Mouse (Mus musculus): ENCODE measurements around the gene Wfs1. TPM values are rescaled to one million over a fixed set of nuclear protein-coding genes. Genes with fewer than 3 reads are reported as not detected.
A peak's percentile ranks its signal among the peaks of the same experiment; 100 is the strongest.

The Wfs1 gene
- polyA plus RNA-seq, 1 experiment from 2014 or later: 20.1 TPM

- Histone ChIP-seq H3K27ac (replicated peaks in 1 of 2; ENCODE audit: control insufficient read depth in 1 of 2, insufficient read depth in 1 of 2, low read depth in 2 of 2, low read length in 2 of 2) (no peak overlapping the region), H3K4me1 (ENCODE audit: control insufficient read depth in 2 of 2, insufficient read depth in 2 of 2, low read length in 2 of 2) (peaks cover 4 to 5% of the 10 kb centered on the region in 2 experiments), H3K9ac (ENCODE audit: low read length) (no peak overlapping the region), H3K4me2 (ENCODE audit: low read length) (no peak overlapping the region), H3K9me3 (ENCODE audit: control insufficient read depth, low read length) (no peaks in the 10 kb centered on the region), H3K4me3 (ENCODE audit: control insufficient read depth in 1 of 2, insufficient read depth in 1 of 2, low read depth in 1 of 2, low read length in 2 of 2) (no peak overlapping the region), H3K27me3 (ENCODE audit: control insufficient read depth, insufficient read depth, low read length) (no peaks in the 10 kb centered on the region), H3K36me3 (ENCODE audit: control insufficient read depth, insufficient read depth, low read length) (no peaks in the 10 kb centered on the region)
- ATAC-seq (ENCODE audit: insufficient number of reproducible peaks, insufficient read depth, low FRiP score, low read depth): no peak
- WGBS: 65% methylated on average over 3 of the region's 3 CpGs
These were observed 59.6 kb downstream of the Wfs1 start for GRCm38 (mm10) chr5:36929376-36929775.

DNA sequence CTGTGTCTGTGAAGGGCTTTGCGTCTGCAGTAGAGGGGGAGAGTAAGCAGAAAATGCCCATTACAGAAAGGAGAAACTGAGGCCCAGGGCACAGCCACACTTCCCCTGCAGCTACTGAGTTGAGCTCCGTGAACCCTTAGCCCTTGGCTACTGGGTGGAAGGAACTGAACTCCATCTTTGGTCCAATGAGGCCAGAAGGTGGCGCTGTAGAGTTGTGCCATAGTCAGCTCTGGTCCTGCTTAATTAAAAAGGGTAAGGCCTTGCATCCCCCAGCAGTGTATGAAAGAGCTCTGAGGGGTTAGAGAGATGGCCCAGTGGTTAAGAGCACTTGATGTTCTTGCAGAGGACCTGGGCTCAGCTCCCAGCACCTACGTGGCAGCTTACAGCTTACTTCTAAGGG, 60.3 kb downstream of the Wfs1 start:
- ATAC-seq (ENCODE audit: insufficient number of reproducible peaks, insufficient read depth, low FRiP score, low read depth): no peak
- WGBS: 53% methylated on average over 4 of the region's 4 CpGs
- H3K4me1 ChIP-seq (ENCODE audit: control insufficient read depth in 2 of 2, insufficient read depth in 2 of 2, low read length in 2 of 2): peaks cover 10% of the 10 kb centered on the region in 2 experiments
- H3K9me3 ChIP-seq (ENCODE audit: control insufficient read depth, low read length): no peaks in the 10 kb centered on the region
- no peaks in the 10 kb centered on the region for H3K36me3 ChIP-seq (ENCODE audit: control insufficient read depth, insufficient read depth, low read length)
- H3K4me2 ChIP-seq (ENCODE audit: low read length): no peak overlapping the region
- no peak overlapping the region for H3K4me3 ChIP-seq (ENCODE audit: control insufficient read depth in 1 of 2, insufficient read depth in 1 of 2, low read depth in 1 of 2, low read length in 2 of 2)
- H3K27me3 ChIP-seq (ENCODE audit: control insufficient read depth, insufficient read depth, low read length): no peaks in the 10 kb centered on the region
- no peak overlapping the region for H3K27ac ChIP-seq (replicated peaks in 1 of 2; ENCODE audit: control insufficient read depth in 1 of 2, insufficient read depth in 1 of 2, low read depth in 2 of 2, low read length in 2 of 2)
- H3K9ac ChIP-seq (ENCODE audit: low read length): no peak overlapping the region

DNA sequence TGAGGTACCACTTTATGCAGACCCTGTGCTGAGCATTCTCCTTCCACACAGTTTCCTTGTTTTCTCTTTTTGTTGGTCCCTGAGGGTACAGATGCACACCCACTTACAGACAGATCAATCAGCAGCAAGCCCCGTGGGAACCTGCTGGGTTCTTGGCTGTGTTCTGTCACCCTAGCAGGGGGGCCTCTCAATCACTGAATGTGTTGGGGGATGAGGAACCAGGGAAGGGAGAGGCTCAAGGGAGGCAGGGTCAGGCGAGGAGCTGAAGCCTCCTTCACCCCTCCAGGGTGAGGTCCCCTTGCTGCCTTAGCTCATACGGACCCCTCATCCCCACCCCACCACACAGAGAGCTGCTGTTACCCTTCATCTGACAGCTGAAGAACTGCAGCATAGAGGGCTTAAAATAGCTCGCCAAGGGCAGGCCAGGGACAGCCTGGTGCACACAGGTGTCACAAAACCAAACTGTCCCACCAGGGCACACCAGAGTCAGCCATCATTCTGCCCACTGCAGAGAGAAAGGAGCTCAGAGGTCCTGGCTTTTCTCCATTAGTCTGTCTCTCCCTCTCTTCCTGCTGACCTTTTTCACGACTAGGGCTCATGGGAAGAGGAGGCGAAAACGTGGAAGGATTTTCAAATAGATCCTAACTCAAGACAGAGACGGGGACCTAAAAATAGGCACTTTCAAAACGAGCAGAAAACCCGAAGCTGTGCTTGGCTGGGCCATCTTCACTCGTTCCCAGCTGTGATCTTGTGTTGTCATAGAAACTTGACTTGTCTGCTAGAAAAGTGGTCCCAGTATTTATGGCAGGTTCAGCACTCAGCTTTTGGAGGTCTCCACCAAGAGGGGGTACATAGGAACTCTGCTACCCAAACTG, 64.9 kb downstream of the Wfs1 start:
- 21% methylated on average over 11 of the region's 11 CpGs for WGBS
- Histone ChIP-seq H3K36me3 (ENCODE audit: control insufficient read depth, insufficient read depth, low read length) (no peaks in the 10 kb centered on the region), H3K9ac (ENCODE audit: low read length) (no peak overlapping the region), H3K4me1 (ENCODE audit: control insufficient read depth in 2 of 2, insufficient read depth in 2 of 2, low read length in 2 of 2) (peaks cover 17 to 20% of the 10 kb centered on the region in 2 experiments), H3K4me3 (ENCODE audit: control insufficient read depth in 1 of 2, insufficient read depth in 1 of 2, low read depth in 1 of 2, low read length in 2 of 2) (no peak overlapping the region), H3K27me3 (ENCODE audit: control insufficient read depth, insufficient read depth, low read length) (no peaks in the 10 kb centered on the region), H3K27ac (replicated peaks in 1 of 2; ENCODE audit: control insufficient read depth in 1 of 2, insufficient read depth in 1 of 2, low read depth in 2 of 2, low read length in 2 of 2) (peak overlapping the region; percentile 56 to 66), H3K4me2 (ENCODE audit: low read length) (peak overlapping the region; percentile 30), H3K9me3 (ENCODE audit: control insufficient read depth, low read length) (no peaks in the 10 kb centered on the region)
- ATAC-seq (ENCODE audit: insufficient number of reproducible peaks, insufficient read depth, low FRiP score, low read depth): peak; percentile 63

- no peak overlapping the region for H3K4me3 ChIP-seq (ENCODE audit: control insufficient read depth in 1 of 2, insufficient read depth in 1 of 2, low read depth in 1 of 2, low read length in 2 of 2)
- no peaks in the 10 kb centered on the region for H3K9me3 ChIP-seq (ENCODE audit: control insufficient read depth, low read length)
- no peaks in the 10 kb centered on the region for H3K36me3 ChIP-seq (ENCODE audit: control insufficient read depth, insufficient read depth, low read length)
- no peak overlapping the region for H3K9ac ChIP-seq (ENCODE audit: low read length)
- 50% methylated on average over 10 of the region's 10 CpGs for WGBS
- ATAC-seq (ENCODE audit: insufficient number of reproducible peaks, insufficient read depth, low FRiP score, low read depth): no peak
- H3K27ac ChIP-seq (replicated peaks in 1 of 2; ENCODE audit: control insufficient read depth in 1 of 2, insufficient read depth in 1 of 2, low read depth in 2 of 2, low read length in 2 of 2): no peak overlapping the region
- H3K4me1 ChIP-seq (ENCODE audit: control insufficient read depth in 2 of 2, insufficient read depth in 2 of 2, low read length in 2 of 2): peaks cover 19 to 20% of the 10 kb centered on the region in 2 experiments
- H3K4me2 ChIP-seq (ENCODE audit: low read length): no peak overlapping the region
- no peaks in the 10 kb centered on the region for H3K27me3 ChIP-seq (ENCODE audit: control insufficient read depth, insufficient read depth, low read length)
These were observed 66.2 kb downstream of the Wfs1 start for GRCm38 (mm10) chr5:36922811-36923210.

DNA sequence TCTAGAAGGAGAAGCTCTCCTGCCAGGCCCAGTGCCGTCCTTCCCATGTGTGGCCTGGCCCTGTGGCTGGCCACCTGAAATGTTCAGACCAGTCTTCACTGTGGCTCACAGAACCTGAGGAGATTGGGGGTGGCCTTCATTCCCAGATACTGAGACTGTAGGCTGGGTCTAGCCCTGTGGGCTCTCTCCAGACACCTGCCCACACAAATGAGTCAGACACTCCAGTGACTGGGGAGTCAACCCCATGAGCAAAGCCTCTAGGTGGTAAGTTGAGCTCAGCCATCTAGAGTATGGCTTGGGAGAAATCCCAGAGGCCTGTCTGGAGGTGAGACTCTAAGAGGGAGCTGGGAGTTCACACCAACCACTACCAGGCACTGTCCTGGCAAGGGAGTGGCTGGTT, 67.1 kb downstream of the Wfs1 start:
- Histone ChIP-seq H3K4me3 (ENCODE audit: control insufficient read depth in 1 of 2, insufficient read depth in 1 of 2, low read depth in 1 of 2, low read length in 2 of 2) (no peak overlapping the region), H3K9me3 (ENCODE audit: control insufficient read depth, low read length) (no peaks in the 10 kb centered on the region), H3K4me2 (ENCODE audit: low read length) (no peak overlapping the region), H3K36me3 (ENCODE audit: control insufficient read depth, insufficient read depth, low read length) (no peaks in the 10 kb centered on the region), H3K27me3 (ENCODE audit: control insufficient read depth, insufficient read depth, low read length) (no peaks in the 10 kb centered on the region), H3K9ac (ENCODE audit: low read length) (no peak overlapping the region), H3K4me1 (ENCODE audit: control insufficient read depth in 2 of 2, insufficient read depth in 2 of 2, low read length in 2 of 2) (peaks cover 19 to 20% of the 10 kb centered on the region in 2 experiments), H3K27ac (replicated peaks in 1 of 2; ENCODE audit: control insufficient read depth in 1 of 2, insufficient read depth in 1 of 2, low read depth in 2 of 2, low read length in 2 of 2) (no peak overlapping the region)
- no peak for ATAC-seq (ENCODE audit: insufficient number of reproducible peaks, insufficient read depth, low FRiP score, low read depth)
- WGBS: 89% methylated on average over 1 of the region's 1 CpGs

- WGBS: 39% methylated on average over 1 of the region's 1 CpGs
- Histone ChIP-seq H3K4me3 (ENCODE audit: control insufficient read depth in 1 of 2, insufficient read depth in 1 of 2, low read depth in 1 of 2, low read length in 2 of 2) (no peak overlapping the region), H3K9ac (ENCODE audit: low read length) (no peak overlapping the region), H3K27me3 (ENCODE audit: control insufficient read depth, insufficient read depth, low read length) (no peaks in the 10 kb centered on the region), H3K36me3 (ENCODE audit: control insufficient read depth, insufficient read depth, low read length) (no peaks in the 10 kb centered on the region), H3K4me1 (ENCODE audit: control insufficient read depth in 2 of 2, insufficient read depth in 2 of 2, low read length in 2 of 2) (peaks cover 19 to 20% of the 10 kb centered on the region in 2 experiments), H3K27ac (replicated peaks in 1 of 2; ENCODE audit: control insufficient read depth in 1 of 2, insufficient read depth in 1 of 2, low read depth in 2 of 2, low read length in 2 of 2) (no peak overlapping the region), H3K9me3 (ENCODE audit: control insufficient read depth, low read length) (no peaks in the 10 kb centered on the region), H3K4me2 (ENCODE audit: low read length) (no peak overlapping the region)
- ATAC-seq (ENCODE audit: insufficient number of reproducible peaks, insufficient read depth, low FRiP score, low read depth): no peak
These were observed 68.9 kb downstream of the Wfs1 start for GRCm38 (mm10) chr5:36920072-36920471.

GRCm38 (mm10) chr5:36918016-36918415, 71.0 kb downstream of the Wfs1 start:
- no peak overlapping the region for H3K4me3 ChIP-seq (ENCODE audit: control insufficient read depth in 1 of 2, insufficient read depth in 1 of 2, low read depth in 1 of 2, low read length in 2 of 2)
- H3K27ac ChIP-seq (replicated peaks in 1 of 2; ENCODE audit: control insufficient read depth in 1 of 2, insufficient read depth in 1 of 2, low read depth in 2 of 2, low read length in 2 of 2): no peak overlapping the region
- H3K27me3 ChIP-seq (ENCODE audit: control insufficient read depth, insufficient read depth, low read length): peaks cover 7% of the 10 kb centered on the region
- no peak overlapping the region for H3K9ac ChIP-seq (ENCODE audit: low read length)
- no peak for ATAC-seq (ENCODE audit: insufficient number of reproducible peaks, insufficient read depth, low FRiP score, low read depth)
- H3K36me3 ChIP-seq (ENCODE audit: control insufficient read depth, insufficient read depth, low read length): no peaks in the 10 kb centered on the region
- no peak overlapping the region for H3K4me2 ChIP-seq (ENCODE audit: low read length)
- peaks cover 3 to 4% of the 10 kb centered on the region in 2 experiments; a peak in 2 of 4 replicates for H3K4me1 ChIP-seq (ENCODE audit: control insufficient read depth in 2 of 2, insufficient read depth in 2 of 2, low read length in 2 of 2)
- WGBS: 68% methylated on average over 7 of the region's 7 CpGs
- H3K9me3 ChIP-seq (ENCODE audit: control insufficient read depth, low read length): no peaks in the 10 kb centered on the region

All from heart, embryonic 14.5 days (tissue).